Mouse (Mus musculus) B cell, adult (primary cell): ENCODE data around the gene Dpm3. TPM values are rescaled to one million over a fixed set of nuclear protein-coding genes. Genes with fewer than 3 reads are reported as not detected.

ENCODE experiments used
- total RNA-seq: library from RNA; stranded (reverse); gene quantifications from 4 replicates; pipeline ENCODE4 v1.2.4, GENCODE M21; 2023; ENCODE audit not compliant: inconsistent age

The Dpm3 gene
- total RNA-seq, result 63.2 to 86.3 TPM (median 79.6 TPM) in 4 replicates

DNA sequence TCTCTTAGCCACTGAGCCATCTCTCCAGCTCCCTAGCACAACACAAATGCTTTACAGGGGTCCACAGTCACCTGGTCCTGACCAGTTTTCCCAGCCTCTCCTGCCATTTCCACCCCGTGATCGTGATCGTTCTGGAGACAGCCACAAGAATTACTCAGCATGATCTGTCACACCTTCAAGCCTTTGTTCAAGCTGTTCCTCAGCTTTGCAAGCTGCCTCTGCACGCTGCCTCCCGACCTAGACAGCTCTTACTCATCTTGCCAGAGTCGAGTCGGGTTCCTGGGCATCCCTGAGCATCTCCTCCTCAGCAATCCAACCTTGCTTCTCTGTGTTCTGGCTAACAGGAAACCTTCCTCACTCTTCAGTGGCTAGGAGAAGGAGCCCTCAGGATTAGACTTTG, at the start of gene Dpm3:
Dpm3 (plus strand) TSS at position 283 of the 400 bp plus-strand sequence.

GRCm38 (mm10) chr3:89214681-89215411, 44.3 kb upstream of the Dpm3 start, which contains the start of gene Thbs3:
Gene Thbs3 (plus strand): TSS chr3:89215180.

DNA sequence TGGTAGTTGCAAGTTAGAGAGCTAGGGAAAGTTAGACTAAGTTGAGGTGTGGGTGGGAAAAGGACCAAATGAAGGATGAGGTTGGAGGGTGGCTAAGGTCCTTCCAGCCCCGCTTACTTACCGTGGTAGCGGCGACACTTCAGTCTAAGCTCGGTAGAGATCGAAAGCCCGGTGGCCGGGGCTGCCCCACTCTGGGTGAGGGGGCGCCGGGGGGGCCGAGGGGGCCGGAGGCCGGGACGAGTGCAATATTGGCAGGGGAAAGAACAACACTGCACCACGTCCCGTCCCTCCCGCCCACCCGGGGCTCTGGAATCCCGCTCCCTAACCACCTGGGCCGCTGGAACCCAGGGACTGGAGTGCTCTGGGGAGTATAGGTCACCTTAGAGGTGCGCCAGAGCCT, 32.3 kb upstream of the Dpm3 start, which contains the start of gene Mtx1:
Mtx1 (minus strand) TSS at position 189 of the 400 bp plus-strand sequence.

DNA sequence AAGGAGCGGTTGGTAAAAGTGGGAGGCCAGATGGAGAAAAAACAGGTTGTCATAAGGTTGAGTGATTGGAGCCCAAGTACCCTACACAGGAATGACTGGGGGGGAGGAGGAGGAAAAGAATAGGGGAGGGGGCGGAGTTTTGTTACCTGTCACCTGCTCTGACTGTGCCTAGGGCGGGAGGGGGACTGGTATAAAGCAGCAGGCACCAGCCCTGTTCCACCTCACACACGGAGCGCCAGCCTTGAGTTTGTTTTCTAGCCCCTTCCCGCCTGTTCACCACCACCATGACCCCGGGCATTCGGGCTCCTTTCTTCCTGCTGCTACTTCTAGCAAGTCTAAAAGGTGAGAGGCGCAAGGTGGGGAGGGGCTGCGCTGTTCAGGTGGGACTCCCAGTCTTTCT, 30.3 kb upstream of the Dpm3 start, which contains the start of gene Muc1:
Muc1 (plus strand) TSS at position 222 of the 400 bp plus-strand sequence.

GRCm38 (mm10) chr3:89245688-89246171, 13.4 kb upstream of the Dpm3 start, which contains the start of gene Krtcap2:
Gene Krtcap2 (plus strand): TSS chr3:89245966.

GRCm38 (mm10) chr3:89246261-89247100, 12.7 kb upstream of the Dpm3 start, which contains the start of gene Trim46:
Gene Trim46 (minus strand): TSS chr3:89246309.

GRCm38 (mm10) chr3:89270051-89270755, 11.0 kb downstream of the Dpm3 start, which contains the start of gene Slc50a1:
Gene Slc50a1 (minus strand): TSS chr3:89270570.

DNA sequence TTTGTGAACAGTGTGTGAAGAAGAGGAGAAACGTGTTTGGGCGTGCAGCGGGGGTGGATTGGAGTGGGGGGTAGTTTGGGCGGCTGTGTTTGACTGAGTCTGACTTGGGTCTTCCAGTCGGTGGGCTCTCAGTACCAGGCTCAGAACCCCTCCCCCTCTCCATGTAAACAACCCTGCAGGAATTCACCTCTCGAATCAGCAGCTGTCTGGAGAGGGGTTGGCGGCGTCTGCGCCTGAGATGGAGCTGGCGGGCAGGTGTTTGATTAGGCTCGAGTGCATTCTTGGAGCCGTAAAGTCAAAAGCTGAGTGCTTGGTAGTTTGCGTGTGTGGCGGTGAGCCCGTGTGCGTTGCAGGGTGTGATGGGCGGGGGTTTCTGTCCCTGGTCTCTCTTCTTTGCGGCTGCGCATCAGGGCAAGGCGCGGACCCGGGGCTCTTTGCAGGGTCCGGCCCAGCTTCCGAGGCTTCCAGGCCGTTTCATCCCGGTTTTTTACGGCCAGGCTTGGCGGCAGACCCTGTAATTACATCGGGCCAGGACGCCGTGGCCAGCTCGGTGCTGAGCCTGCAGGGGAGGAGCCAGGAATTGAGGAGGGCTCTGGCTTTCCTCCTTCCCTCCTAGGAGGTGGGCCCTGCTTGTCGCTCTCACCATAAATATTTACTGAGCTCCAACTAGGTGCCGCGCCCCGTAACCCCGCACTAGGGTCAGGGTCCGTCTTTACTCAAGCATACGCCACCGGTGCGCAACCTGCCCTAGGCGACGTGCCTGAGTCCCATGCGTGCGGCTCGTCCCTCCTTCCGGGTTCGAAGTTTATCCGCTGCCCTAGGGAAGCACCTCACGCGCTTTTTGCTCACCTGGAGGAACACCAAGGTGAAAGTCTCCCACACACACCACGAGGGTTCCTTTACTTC, 21.7 kb downstream of the Dpm3 start, which contains the start of gene Efna1:
Efna1 (minus strand) TSS at position 537 of the 906 bp plus-strand sequence.

Other genes with a start within 250 kb of the Dpm3 start
- gene Rusc1, start 166.0 kb upstream of the Dpm3 start, total RNA-seq, result 46.6 to 58.3 TPM (median 51.4 TPM) in 4 replicates
- not detected in 4 replicates for gene Gm43738, start 158.3 kb upstream of the Dpm3 start, total RNA-seq
- 16.5 to 21.8 TPM (median 18.6 TPM) in 4 replicates for gene Fdps, start 157.4 kb upstream of the Dpm3 start, total RNA-seq
- gene Pklr, start 123.2 kb upstream of the Dpm3 start, total RNA-seq, result 0.18 TPM in 1 of 4 replicates, not detected in the others
- 2.1 to 4.4 TPM (median 4.1 TPM) in 4 replicates for gene Hcn3, start 99.2 kb upstream of the Dpm3 start, total RNA-seq
- gene Clk2, start 94.6 kb upstream of the Dpm3 start, total RNA-seq, result 137 to 156 TPM (median 153 TPM) in 4 replicates
- 106 to 112 TPM (median 108 TPM) in 4 replicates for gene Scamp3, start 81.9 kb upstream of the Dpm3 start, total RNA-seq
- gene Fam189b, start 76.2 kb upstream of the Dpm3 start, total RNA-seq, result 14.0 to 22.6 TPM (median 17.1 TPM) in 4 replicates
- gene Gba, start 56.4 kb upstream of the Dpm3 start, total RNA-seq, result 87.6 to 95.2 TPM (median 90.4 TPM) in 4 replicates
- gene Thbs3, start 44.2 kb upstream of the Dpm3 start, total RNA-seq, result 7.6 to 14.7 TPM (median 8.8 TPM) in 4 replicates
- gene Mtx1, start 32.3 kb upstream of the Dpm3 start, total RNA-seq, result 208 to 228 TPM (median 213 TPM) in 4 replicates
- 0.80 to 2.1 TPM (median 1.1 TPM) in 4 replicates for gene Muc1, start 30.3 kb upstream of the Dpm3 start, total RNA-seq
- gene Krtcap2, start 13.4 kb upstream of the Dpm3 start, total RNA-seq, result 92.4 to 106 TPM (median 94.3 TPM) in 4 replicates
- gene Trim46, start 13.0 kb upstream of the Dpm3 start, total RNA-seq, result 2.8 to 4.4 TPM (median 3.4 TPM) in 4 replicates
- gene Slc50a1, start 11.2 kb downstream of the Dpm3 start, total RNA-seq, result 136 to 155 TPM (median 153 TPM) in 4 replicates
- gene Efna1, start 21.8 kb downstream of the Dpm3 start, total RNA-seq, result 0.48 to 1.5 TPM (median 0.78 TPM) in 4 replicates
- gene Efna3, start 63.6 kb downstream of the Dpm3 start, total RNA-seq, result not detected in 4 replicates
- gene Efna4, start 78.7 kb downstream of the Dpm3 start, total RNA-seq, result not detected in 4 replicates
- 4.5 to 7.9 TPM (median 5.5 TPM) in 4 replicates for gene Adam15, start 90.6 kb downstream of the Dpm3 start, total RNA-seq
- gene Dcst2, start 102.6 kb downstream of the Dpm3 start, total RNA-seq, result not detected in 4 replicates
- not detected in 4 replicates for gene Dcst1, start 105.9 kb downstream of the Dpm3 start, total RNA-seq
- gene Zbtb7b, start 135.4 kb downstream of the Dpm3 start, total RNA-seq, result 50.9 to 68.8 TPM (median 61.8 TPM) in 4 replicates
- 1.3 TPM in 1 of 4 replicates, not detected in the others for gene Lenep, start 143.4 kb downstream of the Dpm3 start, total RNA-seq
- 40.2 to 51.7 TPM (median 45.4 TPM) in 4 replicates for gene Flad1, start 152.5 kb downstream of the Dpm3 start, total RNA-seq
- 2.9 to 5.9 TPM (median 4.7 TPM) in 4 replicates for gene Cks1b, start 159.0 kb downstream of the Dpm3 start, total RNA-seq
- 86.4 to 99.2 TPM (median 94.7 TPM) in 4 replicates for gene Shc1, start 159.1 kb downstream of the Dpm3 start, total RNA-seq
- gene Pygo2, start 170.9 kb downstream of the Dpm3 start, total RNA-seq, result 34.3 to 43.6 TPM (median 35.5 TPM) in 4 replicates
- 126 to 144 TPM (median 138 TPM) in 4 replicates for gene Pbxip1, start 177.3 kb downstream of the Dpm3 start, total RNA-seq
- gene Pmvk, start 195.2 kb downstream of the Dpm3 start, total RNA-seq, result 15.8 to 18.6 TPM (median 16.8 TPM) in 4 replicates